Mouse (Mus musculus) heart, postnatal 0 days (tissue): ENCODE measurements around the gene Elp4.

Source experiments
- CTCF ChIP-seq: IDR thresholded peaks from 2 replicates; pipeline ENCODE4 v1.5.1; 2016; ENCODE audit warnings: antibody characterized with exemption, control low read depth, low read depth
- EP300 ChIP-seq: IDR thresholded peaks from 2 replicates; pipeline ENCODE4 v1.6.1; 2016; ENCODE audit warnings: antibody characterized with exemption, low read depth

DNA sequence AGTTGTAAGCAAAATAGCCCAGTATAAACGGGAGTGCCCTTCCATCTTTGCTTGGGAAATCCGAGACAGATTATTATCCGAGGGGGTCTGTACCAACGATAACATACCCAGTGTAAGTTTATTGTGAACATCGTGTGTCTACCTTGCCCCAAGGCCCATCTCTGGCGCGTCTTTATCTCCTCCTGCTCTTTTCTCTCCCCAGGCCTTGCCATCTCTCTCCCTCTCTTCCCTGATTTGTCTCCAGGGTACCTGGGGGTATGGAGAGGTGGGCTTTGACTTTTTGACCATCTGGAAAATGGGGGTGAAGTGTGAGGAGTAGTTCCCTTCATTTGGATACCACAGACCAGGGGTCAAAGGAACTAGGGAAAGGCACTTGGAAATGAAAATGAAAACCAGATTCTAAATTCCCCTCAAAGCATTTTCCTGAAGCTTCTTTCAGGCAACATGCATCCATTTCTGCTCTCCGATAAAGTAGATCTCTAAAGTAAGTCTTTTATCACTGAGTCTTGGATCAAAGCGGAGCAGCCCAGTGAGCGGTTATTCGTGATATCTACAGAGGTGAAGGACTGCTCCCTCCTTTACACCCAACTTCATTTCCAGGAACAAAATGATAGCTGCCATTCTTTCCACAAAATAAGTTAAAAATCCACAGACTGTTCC is 219.2 kb downstream of the Elp4 start:
- TF ChIP-seq CTCF: no peak
- TF ChIP-seq EP300: no peak
